Mouse (Mus musculus) forebrain, embryonic 12.5 days (tissue): ENCODE results near the gene Lrp1. TPM values are rescaled to one million over a fixed set of nuclear protein-coding genes. Genes with fewer than 3 reads are reported as not detected.
A peak's percentile ranks its signal among the peaks of the same experiment; 100 is the strongest.

ENCODE experiments used
- ATAC-seq: fragments of 200-750 bp; cut with Nextera tagmentation; 2 replicates; pipeline ENCODE4 v1.8.0; 2017; ENCODE audit warnings: moderate TSS enrichment; ENCODE audit not compliant: low FRiP score
- H3K27ac ChIP-seq: fragments of 300-500 bp; sonication (generic); 2 replicates; pipeline ENCODE4 v1.5.1; 2016; ENCODE audit warnings: mild to moderate bottlenecking
- H3K27me3 ChIP-seq: fragments of 300-500 bp; sonication (generic); 2 replicates; pipeline ENCODE4 v1.6.1; 2016; ENCODE audit warnings: mild to moderate bottlenecking
- H3K36me3 ChIP-seq: fragments of 300-500 bp; sonication (generic); replicated peaks from 2 replicates; pipeline ENCODE4 v1.6.1; 2016; ENCODE audit warnings: mild to moderate bottlenecking
- H3K4me1 ChIP-seq: fragments of 300-500 bp; sonication (generic); 2 replicates; pipeline ENCODE4 v1.6.1; 2016
- H3K4me2 ChIP-seq: fragments of 300-500 bp; sonication (generic); 2 replicates; pipeline ENCODE4 v1.6.1; 2016; ENCODE audit warnings: mild to moderate bottlenecking, moderate library complexity
- H3K4me3 ChIP-seq: fragments of 300-500 bp; sonication (generic); replicated peaks from 2 replicates; pipeline ENCODE4 v1.5.1; 2016; ENCODE audit warnings: mild to moderate bottlenecking
- H3K9ac ChIP-seq: fragments of 300-500 bp; sonication (generic); 2 replicates; pipeline ENCODE4 v1.6.1; 2016; ENCODE audit warnings: mild to moderate bottlenecking
- H3K9me3 ChIP-seq: fragments of 300-500 bp; sonication (generic); 2 replicates; pipeline ENCODE4 v1.6.1; 2016
- WGBS: fragments of 180-500 bp; shearing (Covaris S2); methylation state at CpG from one replicate; pipeline ENCODE4 v1.1.7; 2016; 5-methylcytosine and 5-hydroxymethylcytosine counted together
- polyA plus RNA-seq: library from polyadenylated mRNA; unstranded; fragments of >200 nt; fragmentation: Nextera tagmentation; extraction: Ambion mirVana; gene quantifications from 2 replicates; pipeline ENCODE4 v1.2.1, GENCODE M21; 2016

The Lrp1 gene
- polyA plus RNA-seq, 1 experiment from 2014 or later: 81.8 TPM

GRCm38 (mm10) chr10:127546505-127546904 is 74.4 kb downstream of the Lrp1 start:
- H3K27me3 ChIP-seq: no peaks in the 10 kb centered on the region
- no peaks in the 10 kb centered on the region for H3K9me3 ChIP-seq
- no peak overlapping the region for H3K27ac ChIP-seq
- no peak overlapping the region for H3K9ac ChIP-seq
- H3K4me1 ChIP-seq: peaks cover 6% of the 10 kb centered on the region; the same call in 1 of the 2 replicates
- H3K4me3 ChIP-seq: no peak overlapping the region
- no peak for ATAC-seq
- 94% methylated on average over 7 of the region's 7 CpGs for WGBS
- peaks cover 99% of the 10 kb centered on the region for H3K36me3 ChIP-seq
- H3K4me2 ChIP-seq: no peak overlapping the region

- 94% methylated on average over 20 of the region's 20 CpGs for WGBS
- ATAC-seq: no peak
- Histone ChIP-seq H3K36me3 (peaks cover 98% of the 10 kb centered on the region), H3K4me3 (no peak overlapping the region), H3K4me1 (peaks cover 6% of the 10 kb centered on the region; the same call in 1 of the 2 replicates), H3K4me2 (no peak overlapping the region), H3K27me3 (no peaks in the 10 kb centered on the region), H3K9ac (no peak overlapping the region), H3K9me3 (no peaks in the 10 kb centered on the region), H3K27ac (no peak overlapping the region)
Observed at GRCm38 (mm10) chr10:127544375-127544774, 76.6 kb downstream of the Lrp1 start.

GRCm38 (mm10) chr10:127543916-127544315 is 77.0 kb downstream of the Lrp1 start:
- peaks cover 6% of the 10 kb centered on the region; the same call in 1 of the 2 replicates for H3K4me1 ChIP-seq
- H3K9ac ChIP-seq: no peak overlapping the region
- no peak overlapping the region for H3K27ac ChIP-seq
- no peak overlapping the region for H3K4me2 ChIP-seq
- H3K4me3 ChIP-seq: no peak overlapping the region
- H3K36me3 ChIP-seq: peaks cover 97% of the 10 kb centered on the region
- no peak for ATAC-seq
- no peaks in the 10 kb centered on the region for H3K9me3 ChIP-seq
- no peaks in the 10 kb centered on the region for H3K27me3 ChIP-seq
- 91% methylated on average over 3 of the region's 3 CpGs for whole genome bisulfite sequencing

GRCm38 (mm10) chr10:127542720-127543119 is 78.2 kb downstream of the Lrp1 start:
- no peak for ATAC-seq
- H3K36me3 ChIP-seq: peaks cover 90% of the 10 kb centered on the region
- H3K9me3 ChIP-seq: no peaks in the 10 kb centered on the region
- 52% methylated on average over 6 of the region's 6 CpGs for WGBS
- no peak overlapping the region for H3K4me3 ChIP-seq
- H3K27ac ChIP-seq: no peak overlapping the region
- peaks cover 7% of the 10 kb centered on the region for H3K4me1 ChIP-seq
- H3K9ac ChIP-seq: no peak overlapping the region
- 0 out of 2 replicates have a peak, but pooled peaks cover under 1% of the 10 kb centered on the region for H3K27me3 ChIP-seq
- H3K4me2 ChIP-seq: no peak overlapping the region

- Histone ChIP-seq H3K9ac (no peak overlapping the region), H3K36me3 (peaks cover 84% of the 10 kb centered on the region), H3K4me3 (no peak overlapping the region), H3K27ac (no peak overlapping the region), H3K9me3 (no peaks in the 10 kb centered on the region), H3K27me3 (0 out of 2 replicates have a peak, but pooled peaks cover 5% of the 10 kb centered on the region), H3K4me2 (no peak overlapping the region), H3K4me1 (peaks cover 13% of the 10 kb centered on the region)
- WGBS: 77% methylated on average over 13 of the region's 13 CpGs
- no peak for ATAC-seq
Observed at GRCm38 (mm10) chr10:127542084-127542483, 78.9 kb downstream of the Lrp1 start.

GRCm38 (mm10) chr10:127541510-127541909 is 79.4 kb downstream of the Lrp1 start:
- H3K27me3 ChIP-seq: peaks cover 11% of the 10 kb centered on the region
- peaks cover 18% of the 10 kb centered on the region for H3K4me1 ChIP-seq
- H3K36me3 ChIP-seq: peaks cover 78% of the 10 kb centered on the region
- H3K9ac ChIP-seq: no peak overlapping the region
- WGBS: 93% methylated on average over 8 of the region's 8 CpGs
- H3K4me3 ChIP-seq: no peak overlapping the region
- no peak overlapping the region for H3K4me2 ChIP-seq
- H3K27ac ChIP-seq: no peak overlapping the region
- no peak for ATAC-seq
- no peaks in the 10 kb centered on the region for H3K9me3 ChIP-seq

GRCm38 (mm10) chr10:127537854-127538583 is 82.9 kb downstream of the Lrp1 start:
- peaks cover 46% of the 10 kb centered on the region for H3K27me3 ChIP-seq
- H3K4me2 ChIP-seq: no peak overlapping the region
- WGBS: 30% methylated on average over 7 of the region's 7 CpGs
- peak; percentile 55 for ATAC-seq
- H3K9ac ChIP-seq: no peak overlapping the region
- no peaks in the 10 kb centered on the region for H3K9me3 ChIP-seq
- peaks cover 44% of the 10 kb centered on the region for H3K36me3 ChIP-seq
- 0 out of 2 replicates have a peak overlapping the region, but pooled peaks have one; percentile 42 for H3K27ac ChIP-seq
- H3K4me1 ChIP-seq: peaks cover 49% of the 10 kb centered on the region
- no peak overlapping the region for H3K4me3 ChIP-seq

GRCm38 (mm10) chr10:127536586-127537314 is 84.2 kb downstream of the Lrp1 start:
- Histone ChIP-seq H3K27ac (peak overlapping the region; percentile 70; the same call in 1 of the 2 replicates), H3K9ac (0 out of 2 replicates have a peak overlapping the region, but pooled peaks have one; percentile 12), H3K9me3 (no peaks in the 10 kb centered on the region), H3K27me3 (peaks cover 58% of the 10 kb centered on the region), H3K36me3 (peaks cover 32% of the 10 kb centered on the region), H3K4me3 (0 out of 2 replicates have a peak overlapping the region, but pooled peaks have one; percentile 4), H3K4me2 (no peak overlapping the region; the same call in 1 of the 2 replicates), H3K4me1 (peaks cover 56% of the 10 kb centered on the region)
- WGBS: 12% methylated on average over 8 of the region's 8 CpGs
- ATAC-seq: peak; percentile 58

GRCm38 (mm10) chr10:127534929-127535384 is 86.0 kb downstream of the Lrp1 start:
- under 1% methylated on average over 29 of the region's 30 CpGs for WGBS
- H3K27me3 ChIP-seq: peaks cover 76% of the 10 kb centered on the region
- H3K36me3 ChIP-seq: peaks cover 15% of the 10 kb centered on the region
- peak overlapping the region; percentile 46 for H3K4me3 ChIP-seq
- peak overlapping the region; percentile 66 for H3K4me2 ChIP-seq
- peaks cover 74% of the 10 kb centered on the region for H3K4me1 ChIP-seq
- H3K27ac ChIP-seq: peak overlapping the region; percentile 70
- peak overlapping the region; percentile 54 for H3K9ac ChIP-seq
- H3K9me3 ChIP-seq: no peaks in the 10 kb centered on the region
- ATAC-seq: no peak

GRCm38 (mm10) chr10:127534036-127534928 is 86.7 kb downstream of the Lrp1 start, which contains the start of gene Nxph4:
Gene Nxph4 (minus strand): TSS chr10:127534559.
- under 1% methylated on average over 70 of the region's 78 CpGs for WGBS
- Histone ChIP-seq H3K27ac (peak within 1 kb of the TSS; percentile 70), H3K9me3 (no peaks in the 10 kb centered on the region), H3K36me3 (peaks cover 8% of the 10 kb centered on the region), H3K4me1 (peaks cover 81% of the 10 kb centered on the region), H3K9ac (peak within 1 kb of the TSS; percentile 54), H3K27me3 (peaks cover 83% of the 10 kb centered on the region), H3K4me3 (peak within 1 kb of the TSS; percentile 46), H3K4me2 (peak within 1 kb of the TSS; percentile 66)
- no peak for ATAC-seq

GRCm38 (mm10) chr10:127531548-127531947 is 89.4 kb downstream of the Lrp1 start:
- H3K4me3 ChIP-seq: peak overlapping the region; percentile 46
- 1% methylated on average over 4 of the region's 4 CpGs for WGBS
- H3K36me3 ChIP-seq: no peaks in the 10 kb centered on the region
- H3K27ac ChIP-seq: peak overlapping the region; percentile 70
- peak overlapping the region; percentile 66 for H3K4me2 ChIP-seq
- H3K27me3 ChIP-seq: peaks cover 100% of the 10 kb centered on the region
- H3K4me1 ChIP-seq: peaks cover 96% of the 10 kb centered on the region
- H3K9ac ChIP-seq: no peak overlapping the region
- peak; percentile 15; the same call in 1 of the 2 replicates for ATAC-seq
- H3K9me3 ChIP-seq: no peaks in the 10 kb centered on the region
